Mouse (Mus musculus): ENCODE data around the gene Mycbp2. TPM values are rescaled to one million over a fixed set of nuclear protein-coding genes. Genes with fewer than 3 reads are reported as not detected.

Gene Mycbp2
- total RNA-seq, 2 experiments from 2014 or later: 14.7 to 25.0 TPM

DNA sequence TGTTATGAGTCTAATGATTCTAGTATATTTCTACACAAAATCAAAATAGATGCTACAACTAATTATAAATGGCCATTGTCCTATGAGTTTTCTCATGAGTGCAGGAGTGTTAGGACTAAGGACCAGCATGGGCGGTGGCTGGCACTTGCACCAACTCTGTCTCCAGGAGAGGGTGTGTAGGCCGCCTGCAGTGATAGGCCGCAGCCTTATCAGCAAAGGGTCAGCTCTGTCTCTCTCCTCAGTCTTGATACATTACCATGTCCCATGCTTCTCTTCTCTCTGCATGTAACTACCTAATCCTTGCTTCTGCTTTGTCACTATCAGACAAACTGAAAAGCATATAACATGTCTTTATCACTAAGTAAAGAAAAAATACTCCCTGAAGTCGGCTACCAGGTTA is 69.9 kb downstream of the Mycbp2 start:
- ATAC-seq (replicated peaks; ENCODE audit: low FRiP score, poor library complexity, severe bottlenecking): peak; percentile 74; the same call in 1 of the 2 replicates

DNA sequence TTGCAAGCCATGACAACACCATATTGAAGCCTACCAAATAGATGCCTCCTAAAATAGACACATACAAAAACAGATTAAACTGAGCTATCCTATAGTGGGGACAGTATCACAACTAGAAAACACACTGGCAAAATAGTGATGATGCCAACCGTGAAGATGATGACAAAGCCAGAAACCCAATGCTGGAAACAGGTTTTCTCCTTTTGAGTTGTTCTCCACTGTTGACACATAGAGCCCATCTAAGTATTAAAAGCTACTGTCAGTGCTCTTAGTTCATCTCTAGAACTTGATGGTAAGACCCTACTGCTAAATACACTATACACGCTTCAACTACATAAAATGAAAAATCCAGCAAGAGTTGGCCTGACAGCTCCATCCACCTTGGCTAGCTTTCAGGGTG is 86.2 kb downstream of the Mycbp2 start:
- ATAC-seq (replicated peaks; ENCODE audit: low FRiP score, poor library complexity, severe bottlenecking): no peak

DNA sequence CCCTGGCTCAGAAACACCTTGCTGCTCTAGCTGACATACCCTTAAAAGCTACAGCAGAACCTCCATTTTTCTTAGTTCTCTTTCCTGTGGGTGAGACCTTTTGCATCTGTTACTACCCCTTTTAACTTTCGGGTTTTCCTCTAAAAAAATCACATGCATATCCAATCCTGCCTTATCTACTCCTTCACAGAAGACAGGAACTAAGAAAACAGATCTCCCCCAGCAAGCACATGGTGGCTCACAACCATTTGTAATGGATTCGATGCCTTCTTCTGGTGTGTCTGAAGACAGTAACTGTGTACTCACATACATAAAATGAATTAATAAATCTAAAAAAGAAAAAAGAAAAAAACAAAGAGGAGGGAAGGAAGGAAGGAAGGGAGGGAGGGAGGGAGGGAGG is 87.9 kb downstream of the Mycbp2 start:
- no peak for ATAC-seq (replicated peaks; ENCODE audit: low FRiP score, poor library complexity, severe bottlenecking)

DNA sequence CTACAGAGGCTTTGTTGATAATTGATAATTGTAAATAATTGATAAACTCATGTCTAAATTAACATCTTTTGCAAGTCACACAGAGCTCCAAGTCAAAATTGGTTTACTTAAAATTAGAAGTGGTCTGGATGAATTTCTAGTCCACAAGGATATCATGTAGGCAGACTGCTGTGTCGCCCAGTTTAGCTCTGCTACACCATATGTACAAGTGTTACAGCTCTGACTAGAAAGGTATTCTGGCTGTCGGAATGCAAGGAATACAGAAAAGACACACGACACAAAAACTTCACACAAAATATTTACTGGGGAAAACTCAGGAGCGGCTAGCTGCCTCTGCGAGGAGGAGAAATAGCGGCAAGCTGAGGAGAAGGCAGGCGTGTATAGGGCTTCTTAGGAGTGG is 89.7 kb downstream of the Mycbp2 start:
- ATAC-seq (replicated peaks; ENCODE audit: low FRiP score, poor library complexity, severe bottlenecking): no peak

DNA sequence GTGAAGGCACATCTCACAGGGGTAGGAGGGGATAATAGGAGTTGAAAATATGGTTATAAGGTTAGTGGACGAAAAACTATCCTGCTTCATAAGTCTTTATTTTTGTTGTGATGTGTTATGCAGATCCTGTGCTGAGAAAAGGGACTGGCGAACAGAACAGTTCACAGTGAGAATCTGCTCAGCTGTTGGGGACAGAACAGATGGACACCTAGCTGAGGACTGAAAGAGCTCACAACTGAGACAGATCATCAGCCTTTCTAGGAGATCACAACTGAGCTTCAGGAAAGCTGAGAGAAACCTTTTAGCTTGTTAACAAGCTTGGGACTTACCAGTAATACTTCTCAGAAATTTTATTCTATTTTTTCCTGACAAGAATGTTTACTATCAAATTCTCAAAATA is 92.3 kb downstream of the Mycbp2 start:
- no peak for ATAC-seq (replicated peaks; ENCODE audit: low FRiP score, poor library complexity, severe bottlenecking)

DNA sequence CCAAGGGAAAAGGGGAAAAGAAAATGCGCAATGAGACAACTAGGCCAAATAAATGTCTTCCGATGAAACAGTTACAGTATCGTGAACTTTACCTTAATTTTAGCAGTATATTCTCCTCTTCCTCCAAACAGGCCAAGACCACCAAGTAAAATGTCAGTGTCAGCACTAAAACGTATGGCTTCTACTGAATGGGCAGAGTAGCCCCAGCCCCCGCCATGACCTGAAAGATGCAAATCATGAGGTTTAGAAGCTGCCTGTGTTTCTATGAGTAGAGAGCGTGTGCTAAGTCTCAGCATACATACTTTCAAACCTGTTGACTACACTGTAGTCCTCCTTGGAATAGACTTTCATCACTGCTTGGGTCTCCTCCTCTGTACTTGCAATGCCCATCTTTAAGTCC is 104.6 kb downstream of the Mycbp2 start:
- no peak for ATAC-seq (replicated peaks; ENCODE audit: low FRiP score, poor library complexity, severe bottlenecking)

DNA sequence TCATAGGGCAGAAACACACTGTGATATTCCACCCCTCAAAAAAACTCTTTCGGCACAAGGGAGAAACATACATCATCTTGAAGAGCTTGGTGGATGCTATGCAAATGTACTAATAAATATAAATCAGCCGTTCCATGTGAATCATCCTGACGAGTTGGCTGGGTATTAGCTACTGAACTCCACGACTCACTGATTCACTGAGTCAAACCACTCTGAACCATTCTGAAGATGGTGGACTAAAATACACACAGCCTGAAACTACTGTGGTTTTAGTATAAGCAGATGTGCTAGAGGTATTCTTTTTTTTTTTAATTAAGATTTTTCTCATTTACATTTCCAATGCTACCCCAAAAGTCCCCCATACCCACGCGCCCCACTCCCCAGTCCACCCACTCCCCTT is 111.8 kb downstream of the Mycbp2 start:
- no peak for ATAC-seq (replicated peaks; ENCODE audit: low FRiP score, poor library complexity, severe bottlenecking)

DNA sequence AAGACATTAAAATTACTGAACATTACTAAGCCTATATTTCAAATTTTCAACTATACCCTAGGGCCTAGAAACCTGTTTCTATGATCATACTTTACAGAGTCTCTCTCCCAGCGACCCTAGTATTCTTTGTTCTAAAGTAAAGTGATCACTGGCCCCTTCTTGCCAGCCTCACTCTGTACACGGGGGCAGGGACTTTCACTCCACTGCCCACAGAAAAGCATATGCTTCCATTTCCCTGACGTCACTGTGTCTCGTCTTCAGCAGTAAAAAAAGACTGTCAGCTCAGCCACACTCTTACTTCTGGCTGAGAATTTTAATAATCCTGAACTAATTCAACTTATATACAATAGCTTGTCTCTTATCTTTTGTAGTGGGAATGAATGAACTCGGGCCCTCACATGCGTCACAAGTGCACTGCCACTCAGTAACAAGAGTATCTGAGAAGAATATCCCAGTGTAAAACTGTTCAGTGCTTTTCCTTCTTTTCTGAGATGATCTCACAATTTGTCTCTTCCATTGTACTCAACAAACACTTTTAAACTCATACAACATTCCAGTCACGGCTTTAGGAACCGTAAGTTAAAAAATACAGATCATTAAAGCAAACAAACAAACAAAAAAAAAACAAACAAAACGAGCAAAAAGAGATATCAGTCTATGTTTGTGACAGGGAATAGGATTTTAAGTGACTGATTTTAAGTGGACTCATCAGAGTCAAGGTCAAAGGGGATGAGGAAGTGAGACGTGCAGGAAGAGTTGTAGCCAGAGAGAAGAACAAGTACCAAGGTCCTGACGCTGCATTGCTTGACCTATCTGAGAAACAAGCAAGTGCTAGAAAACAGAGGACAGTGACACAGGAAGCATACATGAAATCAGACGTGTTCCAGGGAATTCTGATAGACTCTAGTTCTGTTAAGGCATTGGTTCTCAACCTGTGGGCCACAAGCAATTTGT is 112.7 kb downstream of the Mycbp2 start:
- ATAC-seq (replicated peaks; ENCODE audit: low FRiP score, poor library complexity, severe bottlenecking): no peak

DNA sequence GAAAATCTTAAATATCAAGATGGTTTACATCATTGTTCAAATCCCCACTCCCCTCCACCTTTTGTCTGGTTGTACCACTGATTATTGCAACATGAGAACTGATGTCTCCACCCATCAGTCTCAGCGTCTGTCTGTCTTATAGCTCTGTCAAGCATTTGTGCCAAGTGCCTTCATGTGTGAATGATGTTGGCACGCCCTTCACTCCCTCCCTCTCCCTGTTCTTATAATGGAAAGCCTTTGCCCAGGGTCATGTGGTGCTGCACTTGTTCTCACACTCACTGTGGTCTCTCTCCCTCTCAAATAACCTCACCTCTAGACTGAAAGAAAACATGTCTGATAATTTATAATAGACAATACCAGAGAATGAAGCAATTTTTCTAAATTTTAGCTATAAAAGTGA is 124.3 kb downstream of the Mycbp2 start:
- ATAC-seq (replicated peaks; ENCODE audit: low FRiP score, poor library complexity, severe bottlenecking): no peak

DNA sequence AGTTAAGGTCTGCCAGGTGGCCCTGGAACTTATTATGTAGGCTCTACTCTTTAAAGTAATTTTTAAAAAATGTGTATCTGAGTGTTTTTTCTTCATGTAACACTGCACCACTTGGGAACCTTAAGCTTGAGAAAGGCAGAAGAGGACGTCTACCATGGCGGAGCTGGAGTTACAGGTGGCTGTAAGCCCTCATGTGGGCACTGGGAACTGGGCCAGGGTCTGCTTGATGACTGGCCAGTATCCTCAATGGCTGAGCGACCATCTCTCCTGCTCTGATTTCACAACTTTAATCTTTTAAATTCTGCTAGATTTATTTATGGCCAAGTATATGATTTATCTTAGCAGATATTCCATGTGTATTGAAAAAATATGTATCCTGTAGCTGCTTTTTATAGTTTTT is 124.9 kb downstream of the Mycbp2 start:
- no peak for ATAC-seq (replicated peaks; ENCODE audit: low FRiP score, poor library complexity, severe bottlenecking)

DNA sequence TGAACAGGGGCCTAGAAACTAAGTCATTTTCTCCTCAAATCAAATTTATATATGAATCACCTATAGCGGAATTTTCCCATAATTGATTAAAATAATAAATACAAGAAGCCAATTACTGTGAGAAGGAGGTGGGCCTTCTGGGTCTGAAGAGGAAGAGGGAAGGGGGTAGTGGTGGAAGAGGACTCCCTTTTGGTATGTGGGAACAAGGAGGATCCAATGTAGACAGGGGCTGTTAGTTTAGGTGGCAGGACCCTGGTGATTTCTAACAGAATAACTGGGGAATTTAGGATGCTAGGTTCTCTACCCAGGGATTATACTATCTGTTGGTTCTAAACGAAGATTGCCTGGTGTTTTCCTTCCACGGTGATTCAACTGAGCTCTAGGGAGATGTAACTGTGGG is 130.3 kb downstream of the Mycbp2 start:
- ATAC-seq (replicated peaks; ENCODE audit: low FRiP score, poor library complexity, severe bottlenecking): no peak

DNA sequence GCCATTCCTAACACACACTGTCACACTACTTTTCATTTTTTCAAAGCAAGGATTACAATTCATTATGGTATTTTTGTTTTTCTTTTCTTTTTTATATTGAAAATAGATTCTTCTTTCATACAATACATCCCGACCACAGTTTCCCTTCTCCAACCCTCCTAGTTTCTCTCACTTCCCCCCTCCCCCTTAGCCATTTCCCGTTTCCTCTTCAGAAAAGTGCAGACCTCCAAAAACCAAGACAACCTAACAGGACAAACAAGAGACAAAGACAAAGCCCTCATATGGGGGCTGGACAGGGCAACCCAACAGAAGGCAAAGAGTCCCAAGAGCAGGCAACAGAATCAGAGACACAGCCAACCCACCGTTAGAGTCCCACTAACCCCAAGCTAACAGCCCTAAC is 160.0 kb downstream of the Mycbp2 start:
- no peak for ATAC-seq (replicated peaks; ENCODE audit: low FRiP score, poor library complexity, severe bottlenecking)

DNA sequence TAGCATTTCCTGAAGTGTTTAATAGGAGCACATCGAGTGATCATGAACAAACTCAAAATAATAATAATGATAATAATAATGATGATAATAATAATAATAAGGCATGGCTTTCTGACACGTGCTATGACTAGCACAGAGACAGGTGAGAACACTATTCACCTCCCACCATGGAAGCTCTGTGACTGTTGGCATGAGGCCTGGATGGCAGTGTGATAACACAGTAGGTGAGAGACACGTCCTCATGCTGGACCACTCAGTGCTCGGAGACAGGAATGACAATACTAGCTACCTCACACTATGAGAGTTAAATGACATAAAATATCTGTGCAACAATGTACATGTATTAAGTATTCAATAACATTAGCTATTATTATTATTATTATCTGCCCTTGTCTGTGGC is 160.5 kb downstream of the Mycbp2 start:
- ATAC-seq (replicated peaks; ENCODE audit: low FRiP score, poor library complexity, severe bottlenecking): no peak

DNA sequence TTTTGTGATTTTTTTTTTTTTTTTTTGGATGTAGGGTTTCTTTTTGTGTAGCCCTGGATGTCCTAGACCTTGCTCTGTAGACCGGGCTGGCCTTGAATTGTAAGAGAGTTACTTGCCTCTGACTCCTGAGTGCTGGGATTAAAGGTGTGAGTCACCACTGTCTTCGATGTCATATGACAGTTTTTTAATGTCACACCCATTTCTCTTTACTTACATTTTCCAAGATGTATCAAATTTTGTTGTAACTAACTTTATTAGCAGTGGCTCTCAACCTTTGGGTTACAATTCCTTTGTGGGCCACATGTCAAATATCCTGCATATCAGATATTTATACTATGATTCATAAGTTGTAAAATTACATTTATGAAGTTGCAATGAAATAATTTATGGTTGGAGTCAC is 166.5 kb downstream of the Mycbp2 start:
- ATAC-seq (replicated peaks; ENCODE audit: low FRiP score, poor library complexity, severe bottlenecking): no peak

DNA sequence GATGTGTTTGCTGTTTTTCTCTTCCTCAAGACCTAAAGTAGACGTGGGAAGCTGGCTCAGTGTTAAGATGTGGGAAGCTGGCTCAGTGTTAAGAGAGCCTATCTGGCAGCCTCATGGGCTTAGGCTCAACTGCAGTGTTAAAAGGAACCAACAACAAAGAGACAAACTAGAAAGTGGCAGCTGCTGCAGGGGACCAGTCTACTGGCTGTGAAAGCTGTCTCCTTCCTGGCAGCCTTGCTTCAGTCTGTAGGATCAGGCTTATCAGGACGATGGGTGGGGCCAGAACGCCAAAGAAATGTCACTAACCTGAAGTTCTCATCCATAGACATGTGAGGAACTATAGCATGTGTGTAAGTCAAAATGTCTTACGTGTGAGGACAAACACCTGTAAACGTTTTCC is 183.7 kb downstream of the Mycbp2 start:
- no peak for ATAC-seq (replicated peaks; ENCODE audit: low FRiP score, poor library complexity, severe bottlenecking)

DNA sequence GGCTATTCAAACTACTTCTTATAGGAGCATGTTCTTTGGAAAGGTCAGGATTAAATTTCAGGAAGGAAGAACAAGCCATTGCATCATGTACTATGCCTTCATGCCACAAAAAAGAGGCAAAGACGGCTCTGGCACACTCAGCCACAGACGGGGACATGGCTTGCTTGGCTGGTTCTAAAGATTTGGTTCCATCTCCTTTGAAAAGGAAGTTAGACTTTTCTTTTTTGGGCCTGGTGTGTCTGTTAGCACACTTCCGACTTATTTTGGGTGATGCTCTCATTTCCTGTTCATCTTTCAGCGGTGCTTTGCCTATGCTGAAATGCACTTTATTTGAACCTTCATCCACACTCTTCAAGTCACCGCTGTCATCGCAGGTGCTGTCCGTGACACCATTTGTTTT is 190.9 kb downstream of the Mycbp2 start:
- no peak for ATAC-seq (replicated peaks; ENCODE audit: low FRiP score, poor library complexity, severe bottlenecking)

DNA sequence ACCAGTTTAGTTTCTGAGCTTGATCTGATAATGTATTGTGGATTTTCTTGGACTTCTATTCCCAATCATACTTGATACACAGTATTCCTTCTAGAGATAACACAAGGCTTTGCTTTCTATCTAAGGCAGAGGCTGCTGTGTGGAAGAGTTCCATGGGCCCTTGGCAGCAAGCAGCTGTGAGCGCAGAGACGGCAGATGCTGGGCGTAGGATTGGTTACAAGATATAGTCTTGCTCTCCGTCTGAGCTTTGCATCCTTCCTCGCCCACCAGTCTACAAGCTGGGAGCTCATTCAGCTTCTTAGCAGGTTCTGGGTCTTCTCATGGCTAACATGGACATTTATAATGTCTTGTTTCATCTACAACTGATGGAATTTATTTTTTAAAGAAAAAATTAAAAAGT is 196.5 kb downstream of the Mycbp2 start:
- no peak for ATAC-seq (replicated peaks; ENCODE audit: low FRiP score, poor library complexity, severe bottlenecking)

DNA sequence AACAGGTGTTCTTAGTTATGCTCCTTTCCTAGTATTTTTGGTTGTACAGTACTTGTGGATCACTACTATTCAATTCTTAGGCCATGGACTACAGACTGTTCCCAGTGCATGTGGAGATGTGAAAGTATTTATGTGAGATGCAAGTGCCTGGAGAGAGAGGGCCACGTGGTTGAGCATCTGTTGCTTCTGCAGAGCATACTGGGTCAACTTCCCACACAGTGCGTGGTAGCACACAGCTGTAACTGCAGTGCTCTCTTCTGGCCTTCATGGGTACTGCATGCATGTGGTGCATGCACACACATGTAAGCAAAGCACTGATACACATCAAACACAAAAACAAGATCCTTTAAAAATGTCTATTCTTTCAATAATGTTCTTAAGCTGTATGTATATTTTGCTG is 214.6 kb downstream of the Mycbp2 start:
- ATAC-seq (replicated peaks; ENCODE audit: low FRiP score, poor library complexity, severe bottlenecking): peak; percentile 97

DNA sequence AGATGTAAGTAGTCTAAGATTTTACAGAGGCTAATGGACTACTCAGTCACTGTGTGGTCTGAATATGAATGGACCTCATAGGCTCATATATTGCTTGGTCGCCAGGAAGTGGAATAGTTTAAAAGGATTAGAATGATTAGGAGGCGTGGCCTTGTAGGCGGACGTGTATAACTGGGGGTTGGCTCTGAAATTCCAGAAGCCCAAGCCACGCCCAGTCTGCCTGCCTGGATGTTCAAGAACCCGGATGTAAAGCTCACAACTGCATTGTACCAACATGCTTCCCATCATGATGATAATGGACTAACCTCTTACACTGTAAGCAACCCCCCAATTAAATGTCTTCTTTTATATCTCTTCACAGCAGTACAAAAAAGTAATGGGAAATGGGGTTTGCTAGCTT is 220.9 kb downstream of the Mycbp2 start:
- ATAC-seq (replicated peaks; ENCODE audit: low FRiP score, poor library complexity, severe bottlenecking): no peak

DNA sequence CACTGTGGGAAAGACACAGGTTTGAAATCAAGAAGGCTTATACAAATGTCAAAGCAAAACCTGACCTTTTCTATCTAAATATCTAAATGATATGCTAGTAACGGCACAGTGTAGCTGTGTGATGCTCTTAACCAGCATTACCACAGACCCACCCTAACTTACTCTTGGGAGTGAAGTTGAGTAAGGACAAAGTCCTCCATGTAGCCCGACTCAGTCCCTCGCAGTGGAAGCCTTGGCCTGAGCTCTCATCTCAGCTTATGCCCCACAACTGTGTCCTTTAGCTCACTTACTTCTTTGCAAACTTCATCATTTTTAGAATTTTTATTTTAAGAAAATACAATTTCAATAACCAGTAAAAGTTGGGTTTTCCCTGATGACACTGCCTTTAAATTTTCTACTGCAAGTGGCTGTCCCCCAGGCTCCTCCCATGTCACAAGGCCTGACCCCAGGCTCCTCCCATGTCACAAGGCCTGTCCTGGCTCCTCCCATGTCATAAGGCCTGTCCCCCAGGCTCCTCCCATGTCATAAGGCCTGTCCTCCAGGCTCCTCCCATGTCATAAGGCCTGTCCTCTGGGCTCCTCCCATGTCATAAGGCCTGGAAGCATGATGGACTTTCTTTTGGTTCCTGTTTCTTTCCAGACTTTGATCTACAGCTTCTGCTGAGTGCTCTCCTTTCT is 231.5 kb downstream of the Mycbp2 start:
- ATAC-seq (replicated peaks; ENCODE audit: low FRiP score, poor library complexity, severe bottlenecking): peak; percentile 88

DNA sequence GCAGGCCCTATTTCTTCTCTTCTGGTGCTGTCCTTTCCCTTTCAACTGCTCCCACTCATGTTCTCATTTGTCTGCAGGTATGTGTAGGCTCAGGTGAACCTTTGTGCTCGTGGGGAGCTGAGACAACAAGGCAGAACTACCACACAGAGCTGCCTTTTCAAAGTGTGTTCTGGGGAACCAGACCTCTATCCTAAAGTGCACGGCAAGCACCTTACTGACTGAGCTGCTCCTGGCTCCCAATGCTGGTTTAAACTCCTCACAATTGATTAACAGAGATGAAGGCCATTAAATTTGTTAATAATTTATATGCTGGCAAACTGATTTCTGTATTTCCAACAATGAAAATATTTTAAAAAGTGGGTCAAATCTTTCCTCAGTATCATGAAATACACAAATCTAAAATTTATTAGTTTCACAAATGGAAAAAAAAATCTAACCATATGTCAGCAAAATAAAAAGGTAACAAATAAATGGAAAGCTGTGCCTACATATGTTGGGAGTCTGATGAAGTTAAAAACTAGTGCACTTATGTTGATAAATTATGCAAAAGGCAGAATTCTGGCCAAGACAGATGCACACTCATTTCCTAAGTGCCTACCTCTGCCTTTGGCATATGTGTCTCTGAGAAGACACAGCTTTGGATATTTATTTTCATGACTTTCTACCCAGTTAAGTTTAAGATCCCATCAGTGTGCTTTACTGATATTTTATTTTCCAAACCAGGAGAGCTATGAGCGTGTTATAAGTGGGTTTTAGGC is 233.8 kb downstream of the Mycbp2 start:
- no peak for ATAC-seq (replicated peaks; ENCODE audit: low FRiP score, poor library complexity, severe bottlenecking)
